Mouse (Mus musculus) thymus, adult 2 months (tissue): ENCODE data around the gene Slc17a4. TPM values are rescaled to one million over a fixed set of nuclear protein-coding genes. Genes with fewer than 3 reads are reported as not detected.

Experiments
- DNase-seq: peaks from one replicate; pipeline ENCODE4 v3.0.0; 2021
- H3K27ac ChIP-seq: fragments of 200-500 bp; 2 replicates; pipeline ENCODE4 v1.5.1; 2012; ENCODE audit warnings: low read length, control low read depth; ENCODE audit not compliant: control insufficient read depth, insufficient read depth
- H3K27me3 ChIP-seq: fragments of 200-500 bp; 2 replicates; pipeline ENCODE4 v1.6.1; 2012; ENCODE audit warnings: mild to moderate bottlenecking, low read length, moderate library complexity, mixed read lengths; ENCODE audit not compliant: control insufficient read depth, insufficient read depth
- H3K36me3 ChIP-seq: fragments of 200-500 bp; 2 replicates; pipeline ENCODE4 v1.6.1; 2012; ENCODE audit warnings: mild to moderate bottlenecking, low read length, moderate library complexity; ENCODE audit not compliant: control insufficient read depth, insufficient read depth
- H3K4me1 ChIP-seq: fragments of 200-500 bp; replicated peaks from 2 replicates; pipeline ENCODE4 v1.6.1; 2012; ENCODE audit warnings: low read length; ENCODE audit not compliant: control insufficient read depth, insufficient read depth
- H3K4me3 ChIP-seq: fragments of 200-500 bp; 2 replicates; pipeline ENCODE4 v1.5.1; 2012; ENCODE audit warnings: mild to moderate bottlenecking, low read length, control low read depth, moderate library complexity; ENCODE audit not compliant: control insufficient read depth, insufficient read depth
- CTCF ChIP-seq: fragments of 200-500 bp; IDR thresholded peaks from 2 replicates; pipeline ENCODE4 v1.5.1; 2012; ENCODE audit warnings: mild to moderate bottlenecking, control low read depth, low read length, moderate library complexity, borderline replicate concordance; ENCODE audit not compliant: control insufficient read depth, poor library complexity, insufficient read depth; ENCODE audit errors: extremely low read depth
- POLR2A ChIP-seq: fragments of 200-500 bp; IDR thresholded peaks from 2 replicates; pipeline ENCODE4 v1.6.1; 2012; ENCODE audit warnings: mild to moderate bottlenecking, low read length, control low read depth, moderate library complexity; ENCODE audit not compliant: control insufficient read depth, poor library complexity, insufficient read depth; ENCODE audit errors: extremely low read depth
- WGBS: fragments of 180-500 bp; shearing (Covaris S2); methylation state at CpG from one replicate; pipeline ENCODE4 v1.1.7; 2018; 5-methylcytosine and 5-hydroxymethylcytosine counted together
- polyA plus RNA-seq: library from polyadenylated mRNA; depleted of rRNA; stranded (reverse); fragments of >200 nt; gene quantifications from 2 replicates; pipeline ENCODE4 v1.2.3, GENCODE M21; 2012

The Slc17a4 gene
- polyA plus RNA-seq, 1 experiment: 0.16 TPM

DNA sequence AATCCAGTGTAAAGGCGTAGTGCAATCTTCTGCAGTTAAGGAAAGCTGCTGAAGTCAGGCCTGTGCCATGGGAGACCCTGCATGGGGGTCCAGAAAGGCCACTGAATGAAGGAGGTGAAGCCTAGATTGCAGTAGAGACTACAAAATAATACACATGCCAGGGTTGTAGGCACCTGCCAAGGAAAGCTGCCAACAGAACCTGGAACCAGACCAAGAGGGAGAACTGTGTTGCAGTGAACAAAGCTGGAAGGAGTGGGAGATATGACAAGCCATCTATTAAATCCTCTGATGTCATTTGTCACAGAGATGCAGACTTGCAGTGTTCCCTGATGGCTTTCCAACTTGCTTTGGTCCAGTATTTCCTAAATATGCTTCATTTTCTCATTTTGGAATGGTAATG, 23.9 kb upstream of the Slc17a4 start:
- DNase-seq: no peak
- Histone ChIP-seq H3K27me3 (no peaks in the 10 kb centered on the region), H3K4me1 (no peaks in the 10 kb centered on the region), H3K4me3 (no peak overlapping the region), H3K27ac (no peak overlapping the region), H3K36me3 (no peaks in the 10 kb centered on the region)
- TF ChIP-seq POLR2A (no peak), CTCF (no peak)
- WGBS: 95% methylated on average over 1 of the region's 1 CpGs

DNA sequence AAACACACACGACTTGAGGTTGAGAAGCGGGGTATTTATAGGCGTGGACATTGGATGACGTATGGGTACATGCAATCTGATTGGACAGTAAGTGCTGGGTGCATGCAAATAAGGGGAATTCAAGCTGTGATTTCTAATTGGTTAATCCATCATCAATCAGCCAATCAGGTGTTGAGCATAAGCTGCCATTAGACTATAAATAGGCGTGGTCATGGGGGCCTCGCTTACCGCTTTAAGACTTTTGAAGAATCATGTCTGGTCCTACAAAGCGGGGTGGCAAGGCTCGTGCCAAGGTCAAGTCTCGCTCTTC, 19.4 kb upstream of the Slc17a4 start, which contains the start of gene Hist1h2aa:
TSS of gene Hist1h2aa (plus strand) at position 252 of the 310 bp plus-strand sequence.
- H3K4me1 ChIP-seq: no peaks in the 10 kb centered on the region
- DNase-seq: no peak
- H3K36me3 ChIP-seq: no peaks in the 10 kb centered on the region
- no peak within 1 kb of the TSS for H3K27ac ChIP-seq
- H3K27me3 ChIP-seq: no peaks in the 10 kb centered on the region
- TF ChIP-seq POLR2A (no peak), CTCF (no peak)
- 97% methylated on average over 10 of the region's 10 CpGs for WGBS
- H3K4me3 ChIP-seq: no peak within 1 kb of the TSS

DNA sequence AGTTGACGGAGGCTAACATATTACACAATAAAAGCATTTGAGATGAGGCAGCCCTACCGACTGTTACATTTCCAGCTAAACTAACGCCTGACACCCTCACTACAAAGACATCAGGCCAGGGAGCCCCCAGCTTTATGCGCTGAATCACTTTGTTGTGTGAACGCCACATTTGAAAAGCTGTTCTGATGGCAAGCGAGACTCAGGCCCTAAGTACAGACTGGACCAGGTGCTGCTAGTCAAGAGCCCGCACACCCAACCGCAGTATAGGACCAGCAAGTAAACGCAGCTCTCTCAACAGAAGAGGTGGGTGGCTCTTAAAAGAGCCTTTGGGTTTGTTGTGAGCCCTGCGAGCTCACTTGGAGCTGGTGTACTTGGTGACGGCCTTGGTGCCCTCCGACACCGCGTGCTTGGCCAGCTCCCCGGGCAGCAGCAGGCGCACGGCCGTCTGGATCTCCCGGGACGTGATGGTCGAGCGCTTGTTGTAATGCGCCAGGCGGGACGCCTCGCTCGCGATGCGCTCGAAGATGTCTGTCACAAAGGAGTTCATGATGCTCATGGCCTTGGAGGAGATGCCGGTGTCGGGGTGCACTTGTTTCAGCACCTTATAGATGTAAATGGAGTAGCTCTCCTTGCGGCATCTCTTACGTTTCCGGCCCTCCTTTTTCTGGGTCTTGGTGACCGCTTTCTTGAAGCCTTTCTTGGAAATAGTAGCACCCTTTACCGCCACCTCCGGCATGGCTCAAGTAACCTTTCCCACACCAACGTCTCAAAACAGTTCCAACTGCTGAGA, 18.8 kb upstream of the Slc17a4 start, which contains the start of gene Hist1h2ba:
TSS of gene Hist1h2ba (minus strand) at position 736 of the 790 bp plus-strand sequence.
- WGBS: 97% methylated on average over 39 of the region's 39 CpGs
- Histone ChIP-seq H3K27me3 (no peaks in the 10 kb centered on the region), H3K4me1 (no peaks in the 10 kb centered on the region), H3K4me3 (no peak within 1 kb of the TSS), H3K27ac (no peak within 1 kb of the TSS), H3K36me3 (no peaks in the 10 kb centered on the region)
- no peak for TF ChIP-seq POLR2A
- no peak for TF ChIP-seq CTCF
- no peak for DNase-seq

DNA sequence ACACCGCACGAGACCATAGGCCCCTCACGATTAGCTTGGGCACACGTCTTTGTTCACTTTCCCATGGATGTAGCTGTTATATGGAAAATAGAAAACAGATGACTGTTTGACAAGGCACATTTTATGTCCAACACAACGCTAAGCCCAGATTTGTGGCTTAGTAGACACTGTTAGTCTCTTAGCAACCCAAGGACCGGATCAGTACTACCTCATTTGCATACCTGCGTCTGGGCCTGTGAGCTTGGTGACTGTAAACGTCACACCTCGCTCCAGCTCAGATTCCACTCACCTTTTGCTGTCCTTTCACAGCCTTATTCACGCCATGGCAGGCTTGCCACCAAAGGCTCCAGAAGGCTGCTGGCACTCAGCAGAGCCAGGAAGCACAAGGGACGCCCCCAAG, 16.1 kb upstream of the Slc17a4 start:
- 95% methylated on average over 11 of the region's 11 CpGs for WGBS
- no peaks in the 10 kb centered on the region for H3K4me1 ChIP-seq
- H3K27me3 ChIP-seq: no peaks in the 10 kb centered on the region
- no peak overlapping the region for H3K27ac ChIP-seq
- H3K4me3 ChIP-seq: no peak overlapping the region
- no peak for DNase-seq
- no peaks in the 10 kb centered on the region for H3K36me3 ChIP-seq
- no peak for TF ChIP-seq CTCF
- no peak for TF ChIP-seq POLR2A

DNA sequence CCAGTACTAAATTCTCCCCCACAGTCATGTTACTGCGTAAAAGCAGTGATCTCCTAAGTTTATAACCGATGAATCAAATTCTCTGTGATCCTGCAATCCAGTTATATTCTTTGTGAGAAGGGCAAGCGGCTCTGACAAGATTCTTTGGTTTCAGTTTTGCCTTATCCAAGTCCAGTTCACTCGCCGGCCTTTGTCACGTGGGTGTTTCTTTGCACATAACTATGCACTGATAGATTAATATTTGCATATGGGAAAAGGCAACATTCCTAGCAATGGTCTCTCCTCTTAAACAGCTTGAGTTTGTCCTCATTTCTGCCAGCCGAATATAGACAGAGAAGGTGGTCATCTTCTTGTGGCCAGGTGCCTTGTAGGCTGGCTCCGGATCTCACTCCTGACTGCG, 15.7 kb upstream of the Slc17a4 start:
- DNase-seq: no peak
- WGBS: 95% methylated on average over 9 of the region's 9 CpGs
- no peak overlapping the region for H3K27ac ChIP-seq
- no peaks in the 10 kb centered on the region for H3K36me3 ChIP-seq
- TF ChIP-seq CTCF (no peak), POLR2A (no peak)
- H3K27me3 ChIP-seq: no peaks in the 10 kb centered on the region
- no peak overlapping the region for H3K4me3 ChIP-seq
- no peaks in the 10 kb centered on the region for H3K4me1 ChIP-seq

DNA sequence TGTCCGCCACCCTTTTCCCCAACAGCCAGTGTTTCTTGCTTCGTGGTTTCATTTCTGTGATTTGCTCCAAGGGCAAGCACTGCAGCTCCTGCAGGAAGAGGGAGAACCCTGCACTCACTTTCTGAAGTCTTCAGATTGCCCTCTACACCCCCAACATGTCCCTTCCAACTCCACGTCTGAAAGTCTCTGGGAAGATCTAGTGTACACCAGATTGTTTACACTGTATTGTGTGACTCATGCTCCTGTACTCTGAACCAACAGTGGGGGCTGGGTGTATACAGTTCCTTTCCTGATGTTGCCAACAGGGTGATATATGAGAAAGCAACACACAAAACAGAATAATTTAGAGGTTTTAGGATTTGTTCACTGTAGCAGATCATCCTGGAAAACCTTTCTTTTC, 13.8 kb upstream of the Slc17a4 start:
- DNase-seq: no peak
- Histone ChIP-seq H3K36me3 (no peaks in the 10 kb centered on the region), H3K4me1 (no peaks in the 10 kb centered on the region), H3K4me3 (no peak overlapping the region), H3K27me3 (no peaks in the 10 kb centered on the region), H3K27ac (no peak overlapping the region)
- TF ChIP-seq CTCF: no peak
- no peak for TF ChIP-seq POLR2A
- 73% methylated on average over 3 of the region's 3 CpGs for WGBS

DNA sequence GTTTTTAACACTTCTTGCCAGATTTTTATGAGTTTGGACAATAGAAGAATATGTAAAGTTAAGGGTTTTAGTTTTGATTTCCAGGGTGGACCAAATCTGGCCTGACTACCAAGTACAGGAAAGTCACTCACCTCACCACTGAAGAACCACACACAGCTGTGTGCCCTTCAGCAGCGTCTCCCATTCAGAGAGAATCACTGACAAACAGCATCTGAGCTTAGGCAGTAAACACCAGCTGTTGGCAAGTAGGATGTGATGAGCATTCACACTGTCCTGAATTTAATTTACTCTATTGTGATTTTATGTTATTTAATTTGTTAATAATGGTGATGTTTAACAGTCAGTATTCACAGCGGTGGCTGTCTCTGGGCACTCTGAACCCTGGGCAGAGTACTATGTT, 11.0 kb upstream of the Slc17a4 start:
- 59% methylated on average over 2 of the region's 2 CpGs for WGBS
- no peak overlapping the region for H3K4me3 ChIP-seq
- DNase-seq: no peak
- H3K4me1 ChIP-seq: no peaks in the 10 kb centered on the region
- TF ChIP-seq POLR2A (no peak), CTCF (no peak)
- H3K36me3 ChIP-seq: no peaks in the 10 kb centered on the region
- no peaks in the 10 kb centered on the region for H3K27me3 ChIP-seq
- H3K27ac ChIP-seq: no peak overlapping the region
